Mouse (Mus musculus) layer of hippocampus, adult 18-20 months (tissue): ENCODE measurements around the gene Arid3c. TPM values are rescaled to one million over a fixed set of nuclear protein-coding genes. Genes with fewer than 3 reads are reported as not detected.

Source experiments
- DNase-seq, 2 experiments: peaks; one replicate each; pipeline ENCODE4 v3.0.0; 2022; ENCODE audit warnings: low spot score in 2 of 2
- total RNA-seq, 2 experiments: library from RNA; stranded (reverse); gene quantifications; 2 replicates each; pipeline ENCODE4 v1.2.3; 2021

Arid3c gene
- total RNA-seq, 2 experiments from 2014 or later = not detected

DNA sequence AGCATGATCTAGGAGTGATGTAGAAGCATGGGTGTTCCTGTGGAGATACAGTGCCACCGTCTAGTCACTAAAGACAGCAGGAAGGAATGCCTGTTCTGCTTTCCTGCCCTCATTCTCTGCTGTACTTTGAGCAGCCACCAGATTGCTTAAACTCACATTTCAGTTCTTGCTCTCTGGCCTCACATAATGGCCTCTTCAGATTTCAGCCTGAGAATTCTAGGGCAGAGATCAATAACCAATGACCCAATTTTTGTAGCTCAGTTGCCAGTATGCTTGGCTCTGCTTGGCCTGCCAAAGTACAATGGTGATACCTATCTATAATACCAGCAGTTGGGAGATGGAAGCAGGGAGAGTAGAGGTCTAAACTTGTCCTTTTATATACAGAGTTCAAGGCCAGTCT lies 14.1 kb upstream of the Arid3c start:
- DNase-seq = no peak

DNA sequence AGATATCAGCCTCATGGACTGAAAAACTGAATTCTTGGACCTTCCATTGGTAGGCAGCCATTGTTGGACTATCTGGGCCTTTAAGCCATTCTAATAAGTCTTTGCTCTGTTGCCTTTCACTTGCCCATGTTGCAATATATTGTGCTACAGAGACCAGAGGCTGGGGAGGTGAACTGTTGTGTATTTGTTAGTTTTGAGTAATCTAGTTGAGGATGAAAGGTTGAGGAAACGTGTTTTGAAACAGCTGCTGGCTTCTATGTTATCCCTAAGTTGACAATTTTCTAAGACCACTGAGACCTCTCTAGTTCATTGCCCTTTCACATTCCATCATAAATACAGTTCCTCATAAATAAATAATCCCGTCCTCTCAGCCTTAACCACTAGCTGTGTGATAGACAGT lies 13.2 kb upstream of the Arid3c start:
- no peak for DNase-seq

DNA sequence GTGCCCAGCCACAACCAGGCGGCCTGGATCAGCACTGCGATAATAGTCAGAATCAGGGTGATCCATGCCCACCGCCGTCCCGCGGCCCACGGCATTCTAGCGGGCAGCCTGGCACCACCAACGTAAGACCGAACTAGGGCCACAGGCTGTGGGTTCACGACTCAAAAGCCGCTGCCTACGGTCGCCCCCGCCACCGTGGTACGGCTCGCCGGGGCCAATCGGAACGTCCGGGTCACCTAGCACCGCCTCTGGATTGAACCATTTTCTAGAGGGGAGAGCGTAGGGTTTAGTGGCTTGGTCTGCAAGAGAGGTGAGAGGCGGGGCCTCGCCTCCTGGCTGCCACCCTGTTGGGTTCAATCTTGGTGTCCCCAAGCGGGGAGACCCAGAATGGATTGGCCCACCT lies 10.2 kb upstream of the Arid3c start:
- DNase-seq = peak; percentile 92 to 97

DNA sequence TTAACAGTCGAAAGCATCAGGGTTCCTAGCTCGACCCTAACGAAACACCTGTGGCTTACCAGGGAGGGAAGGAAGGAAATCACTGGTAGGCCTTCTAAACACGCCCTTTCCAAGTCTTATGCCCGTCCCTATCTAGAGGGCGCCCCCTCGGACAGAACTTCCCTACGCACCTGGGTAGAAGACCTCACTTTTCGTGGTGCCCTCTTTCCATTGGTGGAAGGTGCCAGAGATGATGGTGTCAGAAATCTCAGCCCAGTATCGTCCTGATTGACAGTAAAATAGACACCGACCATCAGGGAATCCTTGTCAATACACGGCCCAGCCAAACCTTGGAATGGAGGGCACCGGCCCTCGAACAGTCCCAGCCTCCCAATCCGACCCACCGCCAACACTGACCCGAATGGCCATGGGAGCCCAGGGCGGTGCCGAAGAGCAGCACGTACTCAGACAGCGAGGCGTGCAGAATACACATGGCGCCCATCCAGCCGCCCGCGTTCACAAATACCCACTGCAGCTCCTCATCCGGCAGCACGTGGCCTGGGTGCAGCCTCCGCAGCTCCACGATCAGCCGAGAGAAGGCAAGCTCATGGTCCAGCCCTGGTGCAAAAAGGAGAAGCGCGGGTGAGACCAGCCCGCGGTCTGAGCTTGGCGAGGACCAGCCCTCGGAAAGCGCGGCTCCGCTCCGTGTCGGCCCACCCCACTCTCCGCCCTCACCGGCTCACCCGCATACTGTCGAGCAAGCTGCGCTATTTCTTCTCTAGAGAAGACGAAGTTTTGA lies 9.6 kb upstream of the Arid3c start:
- DNase-seq = peak in 1 of 2 experiments; percentile 83

DNA sequence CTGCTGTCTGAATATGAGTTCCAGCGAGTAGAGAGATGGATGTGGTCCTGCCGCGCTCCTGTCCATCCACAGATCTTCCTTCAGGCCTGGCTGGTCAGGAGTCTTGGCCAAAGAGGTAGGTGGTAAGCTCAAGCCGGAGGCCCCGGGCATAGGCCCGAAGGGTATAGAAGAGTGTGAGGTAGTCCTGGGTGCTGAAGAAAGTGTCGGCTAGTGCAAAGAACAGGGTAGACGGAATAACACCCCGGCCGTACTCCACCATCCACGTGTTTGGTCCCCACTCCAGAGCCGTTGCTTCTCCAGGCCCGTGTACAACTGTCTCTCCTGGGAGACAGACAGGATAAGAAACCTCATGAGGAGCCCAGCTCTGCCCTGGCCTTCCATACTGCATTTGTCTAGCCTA lies 8.3 kb upstream of the Arid3c start:
- no peak for DNase-seq

DNA sequence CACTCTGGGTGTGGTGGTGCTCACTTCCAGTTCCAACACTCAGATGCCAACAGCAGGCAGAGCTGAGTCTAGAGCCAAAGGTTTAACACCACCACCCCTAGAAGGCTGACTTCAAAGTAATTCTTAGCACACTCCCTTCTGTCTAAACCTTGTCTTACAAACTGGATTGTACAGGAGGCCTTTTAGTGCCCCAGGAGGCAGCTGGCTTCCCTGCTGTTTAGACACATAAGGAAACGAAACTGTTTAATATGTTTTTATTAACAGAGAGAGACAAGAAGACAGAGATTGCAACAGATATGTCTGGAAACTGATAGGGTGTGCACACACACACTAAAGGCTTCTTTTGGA lies 7.3 kb upstream of the Arid3c start:
- DNase-seq = no peak

DNA sequence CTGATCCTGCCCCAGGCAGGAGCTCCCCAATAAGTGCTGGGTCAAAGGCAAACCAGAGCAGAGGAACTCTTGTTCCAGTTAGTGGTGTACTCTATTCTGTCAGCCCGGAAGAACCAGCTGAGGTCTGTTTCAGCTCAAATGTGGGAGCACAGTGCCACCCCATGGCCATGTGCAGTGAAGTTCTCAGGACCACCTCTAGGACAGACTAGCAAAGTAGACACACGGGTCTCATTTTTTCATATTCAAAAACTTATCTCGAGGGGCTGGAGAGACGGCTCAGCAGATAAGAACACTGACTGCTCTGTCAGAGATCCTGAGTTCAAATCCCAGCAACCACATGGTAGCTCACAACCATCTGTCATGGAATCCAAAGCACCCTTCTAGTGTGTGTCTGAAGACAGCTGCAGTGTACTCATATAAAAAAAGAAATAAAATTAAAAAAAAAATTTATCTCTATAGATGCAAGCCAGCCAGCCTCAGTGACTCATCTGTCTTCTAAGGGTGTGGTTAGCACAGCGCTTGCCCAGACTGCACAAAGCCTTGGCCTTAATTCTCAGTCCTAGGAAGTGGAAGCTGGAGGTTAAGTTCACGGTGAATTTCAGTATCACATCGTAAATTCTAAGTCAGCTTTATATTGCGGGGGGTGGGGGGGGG lies 6.8 kb upstream of the Arid3c start:
- DNase-seq = peak; percentile 47 to 90

DNA sequence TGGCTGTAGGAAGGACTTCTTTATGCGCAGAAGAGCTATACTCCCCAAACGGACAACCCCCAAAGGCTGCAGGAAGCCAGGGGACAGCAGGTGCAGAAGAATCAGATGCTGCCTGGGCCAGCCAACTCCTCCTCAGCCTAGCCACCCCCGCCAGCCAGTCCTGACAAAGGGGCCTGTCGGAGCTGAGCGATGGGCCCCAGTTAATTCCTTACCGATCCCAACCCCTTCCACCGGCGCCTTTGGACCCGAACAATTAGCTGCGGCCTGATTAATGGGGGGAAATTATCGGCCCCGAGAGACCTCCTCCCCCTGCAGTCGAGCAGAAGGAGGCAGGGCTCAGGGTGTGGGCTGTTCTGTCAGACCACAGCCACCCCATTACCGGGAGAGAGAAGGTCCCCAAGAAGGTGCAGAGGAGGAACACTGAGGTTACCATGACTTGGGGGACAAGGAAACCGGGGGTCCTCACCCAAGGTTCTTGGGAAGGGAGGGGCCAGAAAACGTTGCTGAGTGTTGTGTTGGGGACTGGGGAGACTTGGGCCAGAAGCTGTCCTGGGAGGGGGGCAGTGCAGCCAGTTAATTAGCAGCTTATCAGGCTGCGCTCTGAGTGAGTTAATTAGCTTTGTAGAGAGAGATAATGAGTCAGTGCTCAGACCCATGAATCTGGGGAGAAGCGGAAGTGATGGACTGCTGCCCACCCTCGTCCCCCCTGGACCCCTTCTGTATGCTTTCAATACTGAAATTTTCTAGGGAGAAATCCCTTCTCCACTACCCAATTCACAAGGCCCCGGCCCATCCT lies 3.9 kb downstream of the Arid3c start:
- DNase-seq = no peak

DNA sequence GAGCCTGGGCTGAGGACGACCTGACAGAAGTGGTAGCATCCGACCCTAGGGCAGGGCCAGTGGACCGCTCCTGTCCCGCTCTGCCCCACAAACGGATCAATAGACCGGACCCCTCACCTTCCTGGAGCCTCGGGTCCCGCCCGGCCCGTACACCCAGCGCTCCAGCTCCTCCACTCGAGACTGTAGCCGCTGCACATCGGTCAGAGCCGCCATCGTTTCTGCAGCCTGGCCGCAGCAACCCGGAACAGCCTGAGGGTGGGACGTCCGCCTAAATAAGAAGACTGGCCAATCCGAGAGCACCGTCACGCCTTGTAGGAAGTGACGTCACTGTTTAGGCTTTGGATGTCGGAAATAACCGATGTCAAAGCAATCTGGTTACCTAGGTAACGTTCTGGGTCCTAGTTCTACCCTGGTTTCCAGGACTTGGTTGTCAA lies 8.0 kb downstream of the Arid3c start, which contains the start of gene Dctn3:
Gene Dctn3 (minus strand): TSS at position 253 of the 434 bp plus-strand sequence.
- DNase-seq = peak; percentile 89 to 97

DNA sequence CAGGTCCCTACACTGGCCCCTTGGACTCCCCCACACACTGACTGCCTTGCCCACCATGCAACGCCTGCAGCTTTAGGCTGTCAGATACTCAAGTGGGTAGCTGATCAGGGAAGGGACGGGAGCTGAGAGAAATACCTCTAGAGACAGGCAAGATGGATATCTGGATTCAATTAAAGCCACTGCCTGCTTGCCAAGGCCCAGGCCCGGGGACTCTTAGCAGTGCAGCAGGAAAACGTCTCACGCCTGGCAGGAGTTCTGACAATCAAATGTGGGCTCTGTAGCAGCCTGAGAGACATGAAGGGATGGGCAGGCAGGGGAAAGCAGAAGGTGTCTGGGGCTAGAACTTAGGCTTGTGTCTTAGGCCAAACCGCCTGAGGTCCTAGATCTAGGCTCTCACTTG lies 14.1 kb downstream of the Arid3c start:
- no peak for DNase-seq

DNA sequence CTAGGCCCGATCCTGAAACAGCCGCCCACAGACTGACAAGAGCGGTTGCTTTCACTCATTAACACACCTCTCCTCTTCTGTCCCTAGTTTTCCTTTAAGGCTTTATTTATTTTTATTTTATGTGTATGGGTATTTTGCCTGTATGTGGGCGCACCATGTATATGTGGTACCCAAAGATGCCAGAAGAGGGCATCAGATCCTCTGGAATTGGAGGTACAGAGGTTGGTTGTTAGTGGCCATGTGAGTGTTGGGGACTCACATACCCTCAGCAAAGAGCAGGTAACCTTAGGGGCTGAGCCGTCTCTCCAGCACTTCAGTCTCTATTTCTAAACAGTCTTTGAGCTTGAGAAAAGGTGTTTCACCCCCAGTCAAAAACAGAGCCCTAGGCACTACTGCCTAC lies 15.3 kb downstream of the Arid3c start:
- peak in 1 of 2 experiments; percentile 74 for DNase-seq

DNA sequence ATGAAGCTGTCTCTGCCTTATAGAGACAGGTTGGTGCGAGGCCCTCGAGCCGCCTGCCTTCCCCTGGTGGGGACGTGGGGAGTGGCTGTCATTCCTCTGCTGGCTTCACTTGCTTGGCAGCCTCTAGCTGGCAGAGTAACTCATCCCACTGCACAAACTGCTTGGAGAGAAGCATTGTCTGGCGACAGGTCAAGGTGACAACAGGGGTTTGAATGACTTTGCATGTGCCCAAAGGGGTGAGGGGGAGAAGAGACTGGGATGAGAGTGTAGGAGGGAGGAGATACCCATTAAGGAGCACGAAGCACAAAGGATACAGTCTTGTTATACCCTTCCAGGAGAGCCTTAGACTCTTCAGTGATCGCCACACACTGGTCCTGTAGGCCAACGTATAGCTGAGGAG lies 15.9 kb downstream of the Arid3c start:
- no peak for DNase-seq

DNA sequence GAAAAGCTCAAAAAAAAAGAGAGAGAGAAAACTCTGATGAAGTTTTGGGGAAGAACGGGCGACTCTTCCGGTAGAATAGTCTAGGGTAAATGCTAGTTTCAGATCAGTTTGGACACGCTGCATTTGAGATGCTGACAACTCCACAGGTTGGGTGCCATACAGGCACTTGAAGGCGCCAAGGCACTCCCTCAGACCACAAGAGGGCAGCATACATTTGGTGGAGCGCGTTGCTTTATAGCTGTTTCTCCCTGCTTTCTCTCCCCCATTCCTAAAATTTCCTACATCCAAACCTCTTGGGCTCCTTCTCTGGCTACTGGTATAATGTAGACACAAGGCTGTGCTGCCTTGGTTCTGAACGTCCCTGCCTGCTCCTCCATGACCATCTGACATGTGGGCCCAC lies 16.7 kb downstream of the Arid3c start:
- DNase-seq = peak; percentile 63 to 90

DNA sequence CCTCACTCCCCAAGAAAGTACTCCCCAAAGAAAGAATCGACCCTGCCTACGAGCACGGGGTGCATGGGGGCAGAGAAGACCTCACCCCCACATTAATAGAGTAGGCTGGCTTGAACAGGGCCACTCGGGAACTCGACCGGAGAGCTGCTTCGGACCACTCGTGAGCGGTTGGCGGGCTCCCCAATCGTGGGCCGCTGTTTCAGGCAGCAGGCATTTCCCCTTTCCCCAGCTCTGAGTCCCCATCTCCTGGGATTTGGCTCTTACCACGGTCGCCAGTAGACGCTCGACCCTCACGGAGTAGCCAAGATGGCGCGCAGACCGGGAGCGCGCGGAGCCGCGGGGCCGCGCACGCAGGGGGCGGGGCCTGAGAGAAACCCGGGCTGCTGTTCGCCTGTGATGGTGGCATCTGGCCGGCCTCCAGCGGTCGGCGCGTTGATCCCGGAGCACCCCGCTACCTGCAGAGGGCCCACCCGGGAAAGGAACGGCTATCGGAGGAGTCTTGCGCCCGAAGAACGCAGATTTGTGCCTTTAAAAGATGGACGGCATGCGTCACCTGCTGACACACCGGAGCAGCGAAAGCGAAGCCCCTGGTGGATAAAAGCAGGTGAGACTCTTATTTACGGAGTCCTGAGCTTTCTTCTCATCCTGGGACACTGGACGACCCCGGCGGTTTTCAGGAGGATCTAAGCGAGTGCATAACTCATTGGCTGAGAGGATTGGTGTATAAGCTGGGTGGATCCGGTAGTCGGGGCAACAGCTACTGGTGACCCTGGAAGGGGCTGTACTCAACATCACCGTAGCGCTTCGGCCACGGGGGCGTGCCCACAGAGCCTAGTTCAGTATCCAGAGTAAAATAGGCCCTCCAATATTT lies 17.5 kb downstream of the Arid3c start, which contains the start of gene Rpp25l:
Gene Rpp25l (minus strand): TSS at position 338 of the 871 bp plus-strand sequence.
- peak; percentile 71 to 86 for DNase-seq

DNA sequence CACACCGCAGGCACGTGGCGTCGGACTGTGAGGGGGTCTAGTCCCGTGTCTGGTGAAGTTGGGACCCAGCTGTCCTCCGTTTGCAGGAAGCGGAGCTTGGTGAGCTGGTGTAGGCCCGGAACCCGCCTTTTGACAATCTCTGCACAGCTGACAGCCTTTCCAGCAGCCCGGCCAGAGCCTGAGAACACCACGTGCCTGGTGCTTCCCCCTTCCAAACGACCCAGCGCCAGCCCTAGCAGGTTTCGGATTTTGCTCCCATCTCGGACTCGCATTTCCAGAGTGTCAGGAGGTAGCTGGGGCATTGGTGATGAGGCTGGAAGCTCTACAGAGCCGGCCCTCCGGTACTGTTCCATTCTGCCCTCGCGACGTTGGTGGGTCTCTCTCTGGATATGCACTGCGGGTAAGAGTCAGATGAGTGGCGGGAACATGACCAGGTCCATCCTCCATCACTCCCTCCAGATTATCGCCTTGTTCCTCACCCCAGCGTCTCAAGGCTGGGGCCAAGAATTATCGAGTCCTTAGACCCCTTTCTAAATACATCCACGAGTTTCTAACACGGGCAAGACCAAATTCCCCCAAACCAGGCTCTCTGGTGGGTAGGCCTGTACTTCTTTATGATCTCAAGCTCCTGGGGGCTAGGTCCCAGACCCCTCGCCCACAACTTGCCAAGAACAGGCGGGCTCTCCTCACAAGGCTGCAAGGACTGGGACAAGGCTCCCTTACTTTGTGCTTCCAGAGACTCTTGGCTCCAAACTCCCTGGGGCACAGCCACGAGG lies 18.3 kb downstream of the Arid3c start:
- no peak for DNase-seq

DNA sequence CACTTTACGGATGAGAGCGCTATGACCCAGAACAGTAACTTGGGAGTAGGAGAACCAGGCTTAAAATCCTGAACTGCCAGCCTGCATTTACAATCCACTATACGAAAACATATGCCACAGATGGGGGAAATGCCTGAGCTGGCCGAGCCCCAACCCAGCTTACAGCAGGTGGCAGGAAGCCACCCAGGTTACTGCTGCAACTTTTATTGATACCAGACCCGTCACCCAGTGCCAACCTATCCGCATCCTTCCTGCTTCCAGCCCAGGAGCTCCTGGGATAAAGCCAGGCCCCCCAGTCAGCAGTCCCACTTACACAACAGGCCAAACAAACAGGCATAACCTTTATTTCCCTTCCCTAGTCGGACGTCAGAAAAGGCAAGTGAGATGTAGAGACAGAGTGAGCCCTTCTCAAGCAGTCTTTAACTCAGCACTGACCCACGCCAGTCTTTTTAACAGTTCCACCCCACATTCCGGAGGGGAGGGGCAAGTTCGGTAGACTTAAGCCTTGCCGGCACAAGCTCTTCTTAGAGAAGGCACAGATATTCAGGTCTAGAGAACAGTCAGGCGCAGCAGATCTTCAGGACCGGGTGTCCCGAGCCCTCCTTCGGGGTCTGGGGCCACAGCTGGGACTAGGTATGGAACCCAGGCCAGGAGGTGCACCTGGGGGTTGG lies 19.1 kb downstream of the Arid3c start:
- DNase-seq = peak in 1 of 2 experiments; percentile 35

DNA sequence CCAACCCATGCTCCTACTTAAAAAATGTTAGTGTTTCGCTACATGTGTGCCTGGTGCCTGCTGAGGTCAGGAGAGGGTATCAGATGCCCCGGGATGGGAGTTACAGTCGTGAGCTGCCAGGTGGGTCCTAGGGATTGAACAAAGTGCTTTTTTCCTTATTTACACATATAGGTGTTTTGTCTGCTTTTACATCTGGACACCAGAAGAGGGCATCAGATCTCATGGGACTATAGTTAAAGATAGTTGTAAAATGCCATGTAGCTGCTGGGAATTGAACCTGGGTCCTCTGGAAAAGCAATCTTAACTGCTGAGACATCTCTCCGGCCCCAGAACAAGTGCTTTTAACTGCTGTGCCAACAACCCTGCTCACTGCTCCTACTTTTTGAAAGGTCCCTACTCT lies 20.7 kb downstream of the Arid3c start:
- DNase-seq = no peak

DNA sequence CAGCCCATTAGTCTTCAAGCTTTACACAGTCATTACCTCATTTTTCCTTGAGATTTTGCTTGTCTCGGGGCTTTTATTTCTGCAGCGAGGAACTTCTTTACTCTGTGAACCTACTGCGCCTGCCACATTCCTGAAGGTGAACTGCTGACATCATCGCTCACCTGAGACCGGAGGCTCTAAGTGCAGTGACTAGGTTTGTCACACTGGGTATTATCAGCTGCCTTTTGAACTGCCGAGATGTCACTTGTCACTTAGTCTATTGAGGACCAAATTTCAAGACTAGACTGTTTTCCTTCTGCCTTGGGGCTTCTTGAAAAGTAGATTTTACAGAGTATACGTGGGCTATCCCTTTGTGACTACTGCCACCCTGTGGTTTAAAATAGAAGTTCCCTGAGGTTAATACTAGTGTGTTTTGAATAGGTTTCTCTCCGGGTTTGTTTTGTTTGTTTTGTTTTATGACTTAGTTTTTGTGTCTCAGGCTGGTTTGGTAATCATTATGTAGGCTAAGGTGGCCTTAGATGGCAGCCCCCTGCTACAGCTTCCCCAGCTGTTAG lies 22.7 kb downstream of the Arid3c start:
- peak in 1 of 2 experiments; percentile 82 for DNase-seq

DNA sequence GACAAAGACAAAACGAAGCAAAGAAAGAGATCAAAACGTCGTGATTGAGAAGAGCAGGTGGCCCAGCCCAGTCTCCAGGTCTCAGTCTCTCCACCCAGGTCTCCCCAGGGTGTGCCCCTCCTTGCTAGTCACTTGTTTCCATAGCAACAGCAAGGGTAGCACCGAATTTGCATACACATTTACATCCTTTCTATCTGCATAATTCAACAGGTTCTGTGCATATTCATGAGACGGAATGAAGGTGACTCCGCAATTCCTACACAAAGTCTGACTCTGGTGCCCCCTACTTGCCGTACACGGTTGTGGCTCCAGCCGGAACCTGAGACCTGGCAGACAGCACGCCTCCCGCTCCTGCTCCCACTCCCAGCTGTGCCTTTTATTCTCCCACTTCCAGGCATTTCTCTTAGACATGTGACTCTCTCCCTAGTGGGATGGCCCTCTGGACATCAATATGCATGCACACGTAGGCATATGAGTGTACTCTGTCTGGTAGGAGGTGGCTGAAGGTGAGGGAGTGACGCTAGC lies 23.9 kb downstream of the Arid3c start:
- DNase-seq = peak; percentile 62 to 80
